Mouse (Mus musculus) monocyte, adult 2 months (primary cell): ENCODE measurements around the gene C1ra.
A peak's percentile ranks its signal among the peaks of the same experiment; 100 is the strongest.
"Not testable (repeated sequence)": the region's sequence is repeated elsewhere in the genome, so short reads cannot be mapped to it uniquely, and the experiment has no call there.

Experiments used
- DNase-seq, 2 experiments: peaks; one replicate each; pipeline ENCODE4 v3.0.0; 2022; ENCODE audit warnings: low spot score in 2 of 2, low read depth in 1 of 2

The C1ra gene

GRCm38 (mm10) chr6:124512355-124512836 is at the start of gene C1ra:
Gene C1ra (plus strand): TSS chr6:124512405.
- peak in 1 of 2 experiments; percentile 46 for DNase-seq

GRCm38 (mm10) chr6:124463881-124464291 is 48.3 kb upstream of the C1ra start:
- DNase-seq = no peak

- DNase-seq = no peak
These were observed 47.6 kb upstream of the C1ra start, which contains the start of gene Clstn3 for GRCm38 (mm10) chr6:124464305-124465271. Gene Clstn3 (minus strand): TSS chr6:124464794.

GRCm38 (mm10) chr6:124465299-124465698 is 46.9 kb upstream of the C1ra start:
- no peak for DNase-seq

- DNase-seq = no peak
These were observed 46.5 kb upstream of the C1ra start for GRCm38 (mm10) chr6:124465729-124466128.

- DNase-seq = no peak
These were observed 41.1 kb upstream of the C1ra start for GRCm38 (mm10) chr6:124471121-124471520.

GRCm38 (mm10) chr6:124471783-124472638 is 40.2 kb upstream of the C1ra start:
- DNase-seq = not testable (repeated sequence)

- DNase-seq = peak in 1 of 2 experiments; percentile 40
These were observed 39.4 kb upstream of the C1ra start for GRCm38 (mm10) chr6:124472801-124473200.

GRCm38 (mm10) chr6:124474621-124475020 is 37.6 kb upstream of the C1ra start:
- no peak for DNase-seq

- DNase-seq = not testable (repeated sequence)
These were observed 36.7 kb upstream of the C1ra start for GRCm38 (mm10) chr6:124475335-124476075.

- DNase-seq = no peak
These were observed 36.0 kb upstream of the C1ra start for GRCm38 (mm10) chr6:124476216-124476615.

GRCm38 (mm10) chr6:124476796-124477195 is 35.4 kb upstream of the C1ra start:
- DNase-seq = no peak

- peak; percentile 23 to 42 for DNase-seq
These were observed 35.0 kb upstream of the C1ra start for GRCm38 (mm10) chr6:124477221-124477655.

- peak; percentile 52 to 78 for DNase-seq
These were observed 34.1 kb upstream of the C1ra start for GRCm38 (mm10) chr6:124477922-124478651.

- no peak for DNase-seq
These were observed 33.2 kb upstream of the C1ra start for GRCm38 (mm10) chr6:124478874-124479572.

- no peak for DNase-seq
These were observed 32.7 kb upstream of the C1ra start for GRCm38 (mm10) chr6:124479573-124479930.

- no peak for DNase-seq
These were observed 31.9 kb upstream of the C1ra start for GRCm38 (mm10) chr6:124480295-124480694.

GRCm38 (mm10) chr6:124481571-124481970 is 30.6 kb upstream of the C1ra start:
- DNase-seq = peak in 1 of 2 experiments; percentile 30

- DNase-seq = not testable (repeated sequence)
These were observed 28.4 kb upstream of the C1ra start for GRCm38 (mm10) chr6:124483831-124484230.
